Mouse (Mus musculus): ENCODE results near the gene Lhcgr. TPM values are rescaled to one million over a fixed set of nuclear protein-coding genes. Genes with fewer than 3 reads are reported as not detected.
A peak's percentile ranks its signal among the peaks of the same experiment; 100 is the strongest.

Gene Lhcgr
- total RNA-seq, 2 experiments from 2014 or later = 0.08 to 0.22 TPM

- no peak for DNase-seq (ENCODE audit: low spot score in 2 of 2)
- H3K27ac ChIP-seq = no peak overlapping the region
- H3K4me3 ChIP-seq = no peak overlapping the region
- no peak for TF ChIP-seq CTCF (conservative IDR thresholded peaks at IDR 0.05)
Measured at GRCm38 (mm10) chr17:88688226-88688625, 103.6 kb downstream of the Lhcgr start.

- DNase-seq (ENCODE audit: low spot score in 2 of 2) = no peak
- Histone ChIP-seq H3K27ac (no peak overlapping the region), H3K4me3 (no peak overlapping the region)
- TF ChIP-seq CTCF (conservative IDR thresholded peaks at IDR 0.05) = peak; percentile 74
Measured at GRCm38 (mm10) chr17:88675310-88676309, 116.2 kb downstream of the Lhcgr start.

GRCm38 (mm10) chr17:88670800-88671199 is 121.0 kb downstream of the Lhcgr start:
- no peak overlapping the region for H3K27ac ChIP-seq
- no peak overlapping the region for H3K4me3 ChIP-seq
- DNase-seq (ENCODE audit: low spot score in 2 of 2) = no peak
- TF ChIP-seq CTCF (conservative IDR thresholded peaks at IDR 0.05) = no peak

GRCm38 (mm10) chr17:88669921-88670320 is 121.9 kb downstream of the Lhcgr start:
- no peak for TF ChIP-seq CTCF (conservative IDR thresholded peaks at IDR 0.05)
- H3K4me3 ChIP-seq = no peak overlapping the region
- no peak for DNase-seq (ENCODE audit: low spot score in 2 of 2)
- no peak overlapping the region for H3K27ac ChIP-seq

GRCm38 (mm10) chr17:88668452-88668851 is 123.3 kb downstream of the Lhcgr start, which contains the start of gene Gtf2a1l:
Gtf2a1l (plus strand) TSS chr17:88668660.
- peak within 1 kb of the TSS; percentile 15 for H3K4me3 ChIP-seq
- H3K27ac ChIP-seq = 0 out of 2 replicates have a peak within 1 kb of the TSS, but pooled peaks have one; percentile 46
- peak; percentile 67 to 74 for DNase-seq (ENCODE audit: low spot score in 2 of 2)
- peak; percentile 52 for TF ChIP-seq CTCF (conservative IDR thresholded peaks at IDR 0.05)

Other genes with a start within 250 kb of the Lhcgr start
- 10 to 100 TPM; 14.1 to 17.1 TPM for gene Ston1, start 194.3 kb downstream of the Lhcgr start, total RNA-seq (2021)
- gene Gtf2a1l, start 123.3 kb downstream of the Lhcgr start, total RNA-seq (2021) = not detected

Data from layer of hippocampus, adult 2 months (tissue).